Mouse (Mus musculus): Measurements from ENCODE around the gene Nfkb1. TPM values are rescaled to one million over a fixed set of nuclear protein-coding genes. Genes with fewer than 3 reads are reported as not detected.

Nfkb1 gene
- polyA plus RNA-seq, 1 experiment from 2014 or later: 25.4 TPM

- WGBS: 78% methylated on average over 7 of the region's 7 CpGs
- ATAC-seq (ENCODE audit: low read depth): no peak
- Histone ChIP-seq H3K4me1 (ENCODE audit: control insufficient read depth, insufficient read depth, low read length) (no peaks in the 10 kb centered on the region), H3K36me3 (ENCODE audit: control insufficient read depth, insufficient read depth, low read length) (no peaks in the 10 kb centered on the region), H3K9ac (ENCODE audit: low read depth, low read length) (no peak overlapping the region), H3K4me2 (ENCODE audit: low read depth, low read length) (no peak overlapping the region), H3K27ac (replicated peaks; ENCODE audit: low read depth, low read length) (no peak overlapping the region), H3K4me3 (ENCODE audit: low read depth, low read length) (no peak overlapping the region), H3K9me3 (ENCODE audit: control insufficient read depth, low read length) (no peaks in the 10 kb centered on the region), H3K27me3 (replicated peaks; ENCODE audit: control insufficient read depth, insufficient read depth, low read length) (no peaks in the 10 kb centered on the region)
- DNase-seq (ENCODE audit: low spot score): no peak
Observed at GRCm38 (mm10) chr3:135562036-135562435, 129.3 kb downstream of the Nfkb1 start.

GRCm38 (mm10) chr3:135556851-135557662 is 134.3 kb downstream of the Nfkb1 start:
- Histone ChIP-seq H3K9me3 (ENCODE audit: control insufficient read depth, low read length) (no peaks in the 10 kb centered on the region), H3K27ac (replicated peaks; ENCODE audit: low read depth, low read length) (no peak overlapping the region), H3K9ac (ENCODE audit: low read depth, low read length) (no peak overlapping the region), H3K4me2 (ENCODE audit: low read depth, low read length) (no peak overlapping the region), H3K27me3 (replicated peaks; ENCODE audit: control insufficient read depth, insufficient read depth, low read length) (no peaks in the 10 kb centered on the region), H3K4me1 (ENCODE audit: control insufficient read depth, insufficient read depth, low read length) (no peaks in the 10 kb centered on the region), H3K36me3 (ENCODE audit: control insufficient read depth, insufficient read depth, low read length) (no peaks in the 10 kb centered on the region), H3K4me3 (ENCODE audit: low read depth, low read length) (no peak overlapping the region)
- WGBS: 79% methylated on average over 12 of the region's 12 CpGs
- DNase-seq (ENCODE audit: low spot score) (no peak), ATAC-seq (ENCODE audit: low read depth) (no peak)

GRCm38 (mm10) chr3:135556052-135556587 is 135.2 kb downstream of the Nfkb1 start:
- Histone ChIP-seq H3K9ac (ENCODE audit: low read depth, low read length) (no peak overlapping the region), H3K27me3 (replicated peaks; ENCODE audit: control insufficient read depth, insufficient read depth, low read length) (no peaks in the 10 kb centered on the region), H3K27ac (replicated peaks; ENCODE audit: low read depth, low read length) (no peak overlapping the region), H3K4me2 (ENCODE audit: low read depth, low read length) (no peak overlapping the region), H3K9me3 (ENCODE audit: control insufficient read depth, low read length) (no peaks in the 10 kb centered on the region; the same call in 1 of the 2 replicates), H3K4me3 (ENCODE audit: low read depth, low read length) (no peak overlapping the region), H3K36me3 (ENCODE audit: control insufficient read depth, insufficient read depth, low read length) (no peaks in the 10 kb centered on the region), H3K4me1 (ENCODE audit: control insufficient read depth, insufficient read depth, low read length) (no peaks in the 10 kb centered on the region)
- WGBS: 76% methylated on average over 7 of the region's 7 CpGs
- DNase-seq (ENCODE audit: low spot score): no peak
- no peak for ATAC-seq (ENCODE audit: low read depth)

GRCm38 (mm10) chr3:135555192-135555591 is 136.2 kb downstream of the Nfkb1 start:
- Histone ChIP-seq H3K36me3 (ENCODE audit: control insufficient read depth, insufficient read depth, low read length) (no peaks in the 10 kb centered on the region), H3K27me3 (replicated peaks; ENCODE audit: control insufficient read depth, insufficient read depth, low read length) (no peaks in the 10 kb centered on the region), H3K4me3 (ENCODE audit: low read depth, low read length) (no peak overlapping the region), H3K4me2 (ENCODE audit: low read depth, low read length) (no peak overlapping the region), H3K27ac (replicated peaks; ENCODE audit: low read depth, low read length) (no peak overlapping the region), H3K9me3 (ENCODE audit: control insufficient read depth, low read length) (no peaks in the 10 kb centered on the region; the same call in 1 of the 2 replicates), H3K4me1 (ENCODE audit: control insufficient read depth, insufficient read depth, low read length) (no peaks in the 10 kb centered on the region), H3K9ac (ENCODE audit: low read depth, low read length) (no peak overlapping the region)
- no peak for ATAC-seq (ENCODE audit: low read depth)
- no peak for DNase-seq (ENCODE audit: low spot score)
- 62% methylated on average over 6 of the region's 6 CpGs for WGBS

GRCm38 (mm10) chr3:135552874-135553273 is 138.5 kb downstream of the Nfkb1 start:
- Histone ChIP-seq H3K27ac (replicated peaks; ENCODE audit: low read depth, low read length) (no peak overlapping the region), H3K36me3 (ENCODE audit: control insufficient read depth, insufficient read depth, low read length) (no peaks in the 10 kb centered on the region), H3K9ac (ENCODE audit: low read depth, low read length) (no peak overlapping the region), H3K4me3 (ENCODE audit: low read depth, low read length) (no peak overlapping the region), H3K4me1 (ENCODE audit: control insufficient read depth, insufficient read depth, low read length) (no peaks in the 10 kb centered on the region), H3K4me2 (ENCODE audit: low read depth, low read length) (no peak overlapping the region), H3K9me3 (ENCODE audit: control insufficient read depth, low read length) (no peaks in the 10 kb centered on the region; the same call in 1 of the 2 replicates), H3K27me3 (replicated peaks; ENCODE audit: control insufficient read depth, insufficient read depth, low read length) (no peaks in the 10 kb centered on the region)
- ATAC-seq (ENCODE audit: low read depth): no peak
- DNase-seq (ENCODE audit: low spot score): no peak
- WGBS: 76% methylated on average over 5 of the region's 5 CpGs

- no peak for ATAC-seq (ENCODE audit: low read depth)
Observed at GRCm38 (mm10) chr3:135547298-135547697, 144.0 kb downstream of the Nfkb1 start.

GRCm38 (mm10) chr3:135546212-135546923 is 145.0 kb downstream of the Nfkb1 start:
- no peaks in the 10 kb centered on the region for H3K4me1 ChIP-seq (ENCODE audit: control insufficient read depth, insufficient read depth, low read length)
- no peaks in the 10 kb centered on the region for H3K36me3 ChIP-seq (ENCODE audit: control insufficient read depth, insufficient read depth, low read length)
- no peaks in the 10 kb centered on the region; the same call in 1 of the 2 replicates for H3K9me3 ChIP-seq (ENCODE audit: control insufficient read depth, low read length)
- H3K27me3 ChIP-seq (replicated peaks; ENCODE audit: control insufficient read depth, insufficient read depth, low read length): no peaks in the 10 kb centered on the region
- DNase-seq (ENCODE audit: low spot score) (no peak), ATAC-seq (ENCODE audit: low read depth) (no peak)
- WGBS: 62% methylated on average over 13 of the region's 13 CpGs
- no peak overlapping the region for H3K4me3 ChIP-seq (ENCODE audit: low read depth, low read length)
- no peak overlapping the region for H3K27ac ChIP-seq (replicated peaks; ENCODE audit: low read depth, low read length)
- no peak overlapping the region for H3K9ac ChIP-seq (ENCODE audit: low read depth, low read length)
- H3K4me2 ChIP-seq (ENCODE audit: low read depth, low read length): no peak overlapping the region

More at GRCm38 (mm10) chr3:135547298-135547697, 144.0 kb downstream of the Nfkb1 start:
- Histone ChIP-seq H3K9ac (ENCODE audit: low read depth, low read length) (no peak overlapping the region), H3K9me3 (ENCODE audit: control insufficient read depth, low read length) (no peaks in the 10 kb centered on the region; the same call in 1 of the 2 replicates), H3K4me1 (ENCODE audit: control insufficient read depth, insufficient read depth, low read length) (no peaks in the 10 kb centered on the region), H3K4me3 (ENCODE audit: low read depth, low read length) (no peak overlapping the region), H3K27me3 (replicated peaks; ENCODE audit: control insufficient read depth, insufficient read depth, low read length) (no peaks in the 10 kb centered on the region), H3K4me2 (ENCODE audit: low read depth, low read length) (no peak overlapping the region), H3K27ac (replicated peaks; ENCODE audit: low read depth, low read length) (no peak overlapping the region), H3K36me3 (ENCODE audit: control insufficient read depth, insufficient read depth, low read length) (no peaks in the 10 kb centered on the region)
- no peak for DNase-seq (ENCODE audit: low spot score)
- 72% methylated on average over 8 of the region's 8 CpGs for WGBS
